Mouse (Mus musculus): Measurements from ENCODE around the gene Zbtb34. TPM values are rescaled to one million over a fixed set of nuclear protein-coding genes. Genes with fewer than 3 reads are reported as not detected.
A peak's percentile ranks its signal among the peaks of the same experiment; 100 is the strongest.

Zbtb34 gene
- polyA plus RNA-seq, 1 experiment from 2014 or later: 7.1 TPM

DNA sequence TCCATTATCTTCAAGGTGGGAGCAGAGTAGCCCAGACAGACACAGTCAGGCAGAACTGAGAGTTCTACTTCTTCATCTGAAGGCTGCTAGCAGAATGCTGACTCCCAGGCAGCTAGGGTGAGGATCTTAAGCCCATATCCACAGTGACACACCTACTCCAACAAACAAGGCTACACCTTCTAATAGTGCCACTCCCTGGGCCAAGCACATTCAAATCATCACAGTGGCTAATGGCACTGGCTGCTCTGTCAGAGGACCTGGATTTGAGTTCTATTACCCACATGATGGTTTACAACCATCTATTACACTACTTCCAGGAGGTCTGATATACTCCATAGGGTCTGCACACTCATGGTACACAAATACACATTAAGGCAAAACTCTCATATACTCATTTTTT is 38.1 kb downstream of the Zbtb34 start:
- H3K4me2 ChIP-seq (replicated peaks; ENCODE audit: low read depth, low read length): no peak overlapping the region
- no peaks in the 10 kb centered on the region for H3K27me3 ChIP-seq (ENCODE audit: insufficient read depth, low read length)
- H3K4me1 ChIP-seq (ENCODE audit: insufficient read depth, low read length): no peaks in the 10 kb centered on the region
- no peak overlapping the region for H3K9ac ChIP-seq (replicated peaks; ENCODE audit: low read length)
- ATAC-seq (ENCODE audit: low FRiP score, low TSS enrichment): no peak
- no peak overlapping the region for H3K4me3 ChIP-seq (ENCODE audit: low read length)
- peaks cover 10% of the 10 kb centered on the region; the same call in 1 of the 2 replicates for H3K9me3 ChIP-seq (ENCODE audit: low read length)
- H3K36me3 ChIP-seq (ENCODE audit: insufficient read depth, low read length): no peaks in the 10 kb centered on the region
- H3K27ac ChIP-seq (ENCODE audit: low read length): no peak overlapping the region

DNA sequence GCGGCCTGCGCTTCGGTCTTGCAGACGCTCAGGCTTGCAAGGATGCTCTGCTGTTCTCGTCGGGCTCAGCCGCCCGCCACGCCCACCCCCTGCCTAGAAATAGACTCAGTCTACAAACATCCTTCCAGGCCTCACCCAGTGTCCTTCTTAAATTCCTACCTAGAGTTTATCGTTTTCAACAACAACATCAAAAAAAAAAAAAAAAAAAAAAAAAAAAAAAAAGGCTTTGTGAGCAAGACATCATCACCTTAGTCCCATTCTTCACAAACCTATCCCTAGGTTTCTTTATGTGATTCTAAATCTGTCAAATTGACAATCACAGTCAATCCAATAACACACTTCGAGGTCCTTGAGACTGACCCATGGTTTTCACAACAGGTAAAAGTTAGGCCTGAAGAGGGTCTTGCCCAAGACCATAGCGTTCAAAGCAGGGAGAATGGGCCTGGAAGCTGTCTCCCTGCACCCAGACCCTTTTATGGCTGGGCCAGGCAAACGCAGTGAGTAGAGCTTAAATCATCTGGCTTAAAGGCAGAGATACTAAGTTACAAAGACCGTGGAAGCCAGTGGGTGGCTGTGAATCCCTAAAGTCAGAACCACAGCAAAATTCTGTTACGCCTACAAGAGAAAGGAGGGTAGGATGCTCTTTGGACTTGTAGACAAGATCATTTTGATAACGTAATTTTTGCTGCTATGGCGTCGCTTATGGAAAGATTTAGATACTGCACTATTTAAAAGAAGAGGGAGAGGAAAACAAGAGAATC is 59.3 kb downstream of the Zbtb34 start:
- Histone ChIP-seq H3K9me3 (ENCODE audit: low read length) (no peaks in the 10 kb centered on the region), H3K27ac (ENCODE audit: low read length) (no peak overlapping the region), H3K4me2 (replicated peaks; ENCODE audit: low read depth, low read length) (peak overlapping the region; percentile 67), H3K9ac (replicated peaks; ENCODE audit: low read length) (0 out of 2 replicates have a peak overlapping the region, but pooled peaks have one; percentile 31), H3K4me3 (ENCODE audit: low read length) (peak overlapping the region; percentile 76), H3K4me1 (ENCODE audit: insufficient read depth, low read length) (peaks cover 8% of the 10 kb centered on the region; the same call in 1 of the 2 replicates), H3K27me3 (ENCODE audit: insufficient read depth, low read length) (no peaks in the 10 kb centered on the region), H3K36me3 (ENCODE audit: insufficient read depth, low read length) (no peaks in the 10 kb centered on the region)
- WGBS: 31% methylated on average over 18 of the region's 18 CpGs
- no peak for ATAC-seq (ENCODE audit: low FRiP score, low TSS enrichment)

DNA sequence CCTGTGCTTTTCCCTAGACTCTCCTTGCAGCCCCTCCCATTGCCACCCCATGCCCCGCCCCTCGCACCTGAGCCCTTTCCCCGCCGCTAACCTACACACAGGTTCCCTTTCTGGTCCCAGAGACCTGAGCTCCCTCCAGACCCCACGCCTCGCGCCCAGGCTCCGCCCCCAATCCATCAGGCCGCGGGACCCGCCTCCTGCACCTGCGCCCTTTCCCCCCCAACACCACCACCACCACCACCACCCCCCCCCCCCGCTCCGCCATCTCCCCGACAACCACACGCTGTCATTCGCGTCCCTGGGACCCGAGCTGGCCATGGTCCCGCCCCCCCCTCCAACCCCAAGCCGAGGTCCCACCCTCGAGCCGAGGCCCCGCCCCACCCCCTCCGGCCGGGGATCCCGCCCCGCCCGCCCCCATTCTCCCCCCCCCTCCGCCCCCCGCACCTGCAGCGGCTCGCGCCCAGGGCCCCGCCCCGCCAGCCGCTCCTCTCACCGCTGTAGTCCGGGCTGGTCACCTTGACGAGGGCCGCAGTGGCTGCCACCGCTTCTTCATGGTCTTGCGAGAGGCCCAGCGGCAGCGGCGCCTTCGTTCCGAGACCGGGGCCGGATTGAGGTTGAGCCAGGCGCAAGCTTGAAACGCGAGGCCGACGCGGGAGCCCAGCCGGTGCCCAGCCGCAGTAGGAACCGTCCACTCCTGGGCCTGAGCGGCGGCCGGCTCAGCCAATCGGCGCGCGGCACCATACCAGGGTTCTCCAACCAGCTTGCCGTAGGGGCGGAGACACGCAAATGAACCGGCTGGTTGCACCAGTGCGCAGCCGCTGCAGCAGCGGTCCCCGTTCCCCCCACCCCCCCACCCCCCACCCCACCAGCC is 60.1 kb downstream of the Zbtb34 start, which contains the start of gene Ralgps1:
Gene Ralgps1 (minus strand): TSS at position 710 of the 871 bp plus-strand sequence.
- no peaks in the 10 kb centered on the region for H3K36me3 ChIP-seq (ENCODE audit: insufficient read depth, low read length)
- peak within 1 kb of the TSS; percentile 67 for H3K4me2 ChIP-seq (replicated peaks; ENCODE audit: low read depth, low read length)
- peak; percentile 99 for ATAC-seq (ENCODE audit: low FRiP score, low TSS enrichment)
- no peaks in the 10 kb centered on the region for H3K9me3 ChIP-seq (ENCODE audit: low read length)
- peak within 1 kb of the TSS; percentile 98 for H3K27ac ChIP-seq (ENCODE audit: low read length)
- peak within 1 kb of the TSS; percentile 76 for H3K4me3 ChIP-seq (ENCODE audit: low read length)
- no peaks in the 10 kb centered on the region for H3K27me3 ChIP-seq (ENCODE audit: insufficient read depth, low read length)
- peaks cover 8% of the 10 kb centered on the region; the same call in 1 of the 2 replicates for H3K4me1 ChIP-seq (ENCODE audit: insufficient read depth, low read length)
- peak within 1 kb of the TSS; percentile 81 for H3K9ac ChIP-seq (replicated peaks; ENCODE audit: low read length)
- WGBS: under 1% methylated on average over 43 of the region's 74 CpGs

DNA sequence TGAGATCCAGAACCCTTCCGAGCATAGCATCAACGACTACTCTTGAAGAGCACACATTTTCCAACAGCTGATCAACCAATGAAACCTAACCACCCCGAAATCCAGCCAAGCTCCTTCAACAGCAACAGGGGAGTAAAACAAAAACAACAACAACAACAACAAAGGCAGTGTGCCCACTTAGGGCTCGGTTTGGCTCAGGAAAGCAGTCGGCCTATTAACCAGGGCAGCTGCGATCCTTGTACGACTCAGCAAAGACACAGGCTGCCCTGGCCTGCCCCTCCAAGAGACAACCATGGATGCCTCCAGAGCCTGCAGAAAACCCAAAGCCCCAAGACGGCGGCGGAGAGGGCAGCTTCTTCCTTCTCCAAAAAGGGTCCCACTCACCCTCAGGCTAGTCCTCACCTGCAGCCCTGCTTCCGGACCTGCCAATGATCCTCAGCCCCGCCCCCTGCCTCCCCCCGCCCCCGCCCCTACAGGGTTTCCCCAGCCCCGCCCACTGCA is 60.8 kb downstream of the Zbtb34 start:
- 12% methylated on average over 14 of the region's 15 CpGs for WGBS
- H3K9ac ChIP-seq (replicated peaks; ENCODE audit: low read length): peak overlapping the region; percentile 55
- no peak; the same call in 1 of the 2 replicates for ATAC-seq (ENCODE audit: low FRiP score, low TSS enrichment)
- H3K9me3 ChIP-seq (ENCODE audit: low read length): no peaks in the 10 kb centered on the region
- H3K4me1 ChIP-seq (ENCODE audit: insufficient read depth, low read length): peaks cover 8% of the 10 kb centered on the region; the same call in 1 of the 2 replicates
- no peaks in the 10 kb centered on the region for H3K36me3 ChIP-seq (ENCODE audit: insufficient read depth, low read length)
- peak overlapping the region; percentile 76 for H3K4me3 ChIP-seq (ENCODE audit: low read length)
- peak overlapping the region; percentile 37; the same call in 1 of the 2 replicates for H3K27ac ChIP-seq (ENCODE audit: low read length)
- H3K4me2 ChIP-seq (replicated peaks; ENCODE audit: low read depth, low read length): peak overlapping the region; percentile 67
- H3K27me3 ChIP-seq (ENCODE audit: insufficient read depth, low read length): no peaks in the 10 kb centered on the region

DNA sequence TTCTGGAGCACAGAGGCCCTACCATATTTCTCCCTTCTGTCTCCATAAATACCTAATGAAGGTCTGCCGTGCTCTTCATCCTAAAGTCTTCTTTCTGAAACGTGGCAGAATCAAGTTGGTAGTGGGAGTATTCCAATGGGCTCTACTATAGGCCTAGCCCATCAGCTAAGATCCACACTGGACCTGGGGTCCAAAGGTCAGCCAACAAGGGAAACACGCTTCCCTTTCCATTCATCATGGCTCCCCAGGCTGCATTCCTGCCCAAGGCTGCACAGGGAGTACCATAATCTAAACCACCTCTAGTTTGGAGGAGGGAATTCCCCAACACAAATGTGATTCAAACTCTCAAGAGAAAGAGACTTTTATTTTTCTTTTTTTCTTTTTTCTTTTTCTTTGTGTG is 61.7 kb downstream of the Zbtb34 start:
- 73% methylated on average over 3 of the region's 3 CpGs for WGBS
- H3K4me2 ChIP-seq (replicated peaks; ENCODE audit: low read depth, low read length): no peak overlapping the region
- no peaks in the 10 kb centered on the region for H3K9me3 ChIP-seq (ENCODE audit: low read length)
- no peak overlapping the region for H3K27ac ChIP-seq (ENCODE audit: low read length)
- no peaks in the 10 kb centered on the region for H3K27me3 ChIP-seq (ENCODE audit: insufficient read depth, low read length)
- H3K4me1 ChIP-seq (ENCODE audit: insufficient read depth, low read length): peaks cover 8% of the 10 kb centered on the region; the same call in 1 of the 2 replicates
- no peak overlapping the region for H3K4me3 ChIP-seq (ENCODE audit: low read length)
- no peaks in the 10 kb centered on the region for H3K36me3 ChIP-seq (ENCODE audit: insufficient read depth, low read length)
- no peak for ATAC-seq (ENCODE audit: low FRiP score, low TSS enrichment)
- no peak overlapping the region for H3K9ac ChIP-seq (replicated peaks; ENCODE audit: low read length)

DNA sequence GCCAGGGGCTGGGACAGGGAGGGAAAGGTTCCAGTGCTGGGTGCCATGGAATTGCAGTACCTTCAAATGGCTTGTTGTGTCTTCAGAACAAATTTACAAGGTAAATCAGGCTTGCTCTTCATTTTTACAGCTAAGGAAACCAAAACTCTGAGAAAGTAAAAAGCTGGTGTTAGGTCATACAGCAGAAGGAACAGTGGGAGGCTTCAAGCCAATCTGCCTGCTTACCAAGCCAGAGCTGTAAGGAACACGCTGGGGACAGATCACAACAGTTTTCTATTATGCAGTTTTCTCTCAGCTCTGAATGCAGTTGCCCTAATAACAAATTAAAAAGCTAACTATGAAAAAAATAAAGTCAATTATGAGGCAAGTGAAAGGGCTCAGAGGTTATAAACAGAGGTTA is 62.6 kb downstream of the Zbtb34 start:
- 88% methylated on average over 1 of the region's 1 CpGs for WGBS
- no peaks in the 10 kb centered on the region for H3K36me3 ChIP-seq (ENCODE audit: insufficient read depth, low read length)
- ATAC-seq (ENCODE audit: low FRiP score, low TSS enrichment): no peak
- no peaks in the 10 kb centered on the region for H3K27me3 ChIP-seq (ENCODE audit: insufficient read depth, low read length)
- peaks cover 8% of the 10 kb centered on the region; the same call in 1 of the 2 replicates for H3K4me1 ChIP-seq (ENCODE audit: insufficient read depth, low read length)
- H3K4me3 ChIP-seq (ENCODE audit: low read length): no peak overlapping the region
- no peak overlapping the region for H3K4me2 ChIP-seq (replicated peaks; ENCODE audit: low read depth, low read length)
- no peak overlapping the region for H3K9ac ChIP-seq (replicated peaks; ENCODE audit: low read length)
- H3K27ac ChIP-seq (ENCODE audit: low read length): no peak overlapping the region
- no peaks in the 10 kb centered on the region for H3K9me3 ChIP-seq (ENCODE audit: low read length)

DNA sequence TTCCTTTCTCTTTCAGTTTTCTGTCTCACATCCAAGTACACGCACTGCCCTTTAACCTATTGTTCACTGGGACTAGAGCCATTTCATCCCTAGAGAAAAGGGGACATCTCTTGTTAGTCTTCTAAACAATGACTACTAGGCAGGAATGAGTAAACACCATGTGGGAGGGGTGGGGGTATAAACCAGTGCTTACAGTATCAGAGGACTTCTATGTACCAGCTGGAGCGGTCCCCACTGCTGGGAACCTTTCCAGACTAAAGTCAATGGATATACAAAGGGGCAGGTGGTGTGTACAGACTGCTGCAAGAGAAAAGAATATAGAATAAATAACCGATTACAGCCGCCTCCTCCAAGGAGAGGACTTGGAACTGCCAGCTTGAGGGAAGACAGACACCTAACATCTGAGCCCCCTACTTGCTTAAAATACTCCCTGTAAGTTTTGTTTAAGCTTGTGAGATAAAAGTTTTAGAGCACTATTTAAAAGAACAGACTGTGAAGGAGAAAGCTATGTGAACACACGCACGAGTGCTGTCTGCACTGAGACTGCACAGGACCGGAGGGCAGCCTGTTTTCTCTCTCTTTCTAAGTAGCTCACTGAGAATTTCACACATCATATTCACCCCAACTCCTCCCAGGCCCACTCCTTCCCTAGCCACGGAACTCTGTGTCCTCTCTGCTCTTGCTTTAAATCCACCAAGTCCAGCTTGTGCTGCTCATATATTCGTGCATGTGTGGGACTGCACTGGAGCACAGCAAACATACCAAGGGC is 65.2 kb downstream of the Zbtb34 start:
- H3K4me2 ChIP-seq (replicated peaks; ENCODE audit: low read depth, low read length): no peak overlapping the region
- no peak overlapping the region for H3K27ac ChIP-seq (ENCODE audit: low read length)
- H3K9me3 ChIP-seq (ENCODE audit: low read length): no peaks in the 10 kb centered on the region
- WGBS: 77% methylated on average over 9 of the region's 9 CpGs
- no peaks in the 10 kb centered on the region for H3K27me3 ChIP-seq (ENCODE audit: insufficient read depth, low read length)
- H3K4me1 ChIP-seq (ENCODE audit: insufficient read depth, low read length): peaks cover 10% of the 10 kb centered on the region; the same call in 1 of the 2 replicates
- H3K36me3 ChIP-seq (ENCODE audit: insufficient read depth, low read length): no peaks in the 10 kb centered on the region
- H3K9ac ChIP-seq (replicated peaks; ENCODE audit: low read length): no peak overlapping the region
- H3K4me3 ChIP-seq (ENCODE audit: low read length): no peak overlapping the region
- no peak for ATAC-seq (ENCODE audit: low FRiP score, low TSS enrichment)

DNA sequence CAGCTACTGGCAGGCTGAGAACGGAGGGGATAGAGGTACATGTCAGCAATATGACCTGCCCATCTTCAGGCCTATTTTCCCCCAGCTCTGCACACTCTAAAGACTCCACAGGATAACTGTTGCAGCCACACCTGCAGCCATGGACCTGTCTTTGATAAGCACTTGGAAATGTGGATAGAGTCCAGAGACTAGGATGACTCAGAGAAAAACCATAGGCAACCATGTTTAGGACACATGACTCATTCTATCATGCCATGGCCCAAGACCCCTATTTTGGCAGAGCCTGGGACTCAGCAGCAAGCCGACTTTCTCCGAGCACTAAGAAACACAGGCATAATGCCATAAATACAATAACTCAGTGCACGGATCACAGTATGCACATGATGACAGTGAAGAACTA is 66.5 kb downstream of the Zbtb34 start:
- WGBS: 95% methylated on average over 4 of the region's 4 CpGs
- no peak for ATAC-seq (ENCODE audit: low FRiP score, low TSS enrichment)
- H3K27ac ChIP-seq (ENCODE audit: low read length): no peak overlapping the region

DNA sequence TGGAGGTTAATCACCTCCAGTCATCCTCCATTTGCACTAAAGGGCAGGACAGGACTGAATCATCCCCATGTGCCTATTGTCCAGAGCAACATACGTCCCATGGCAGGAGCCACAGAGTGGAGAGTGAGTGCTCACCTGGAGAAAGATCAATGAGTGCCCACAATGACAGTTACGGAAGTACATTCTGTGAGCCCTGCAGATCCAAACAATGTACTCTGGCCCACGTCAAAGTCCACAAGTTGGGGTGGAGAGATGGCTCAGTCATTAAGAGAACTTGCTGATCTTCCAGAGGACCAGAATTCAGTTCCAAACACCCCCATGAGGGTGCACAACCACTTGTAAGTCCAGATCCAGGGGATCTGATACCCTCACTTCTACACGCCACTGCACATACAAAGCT is 67.2 kb downstream of the Zbtb34 start:
- no peaks in the 10 kb centered on the region for H3K27me3 ChIP-seq (ENCODE audit: insufficient read depth, low read length)
- H3K9ac ChIP-seq (replicated peaks; ENCODE audit: low read length): no peak overlapping the region
- H3K36me3 ChIP-seq (ENCODE audit: insufficient read depth, low read length): no peaks in the 10 kb centered on the region
- WGBS: 79% methylated on average over 4 of the region's 4 CpGs
- H3K9me3 ChIP-seq (ENCODE audit: low read length): no peaks in the 10 kb centered on the region
- H3K4me2 ChIP-seq (replicated peaks; ENCODE audit: low read depth, low read length): no peak overlapping the region
- H3K4me1 ChIP-seq (ENCODE audit: insufficient read depth, low read length): peaks cover 5% of the 10 kb centered on the region
- no peak overlapping the region for H3K27ac ChIP-seq (ENCODE audit: low read length)
- ATAC-seq (ENCODE audit: low FRiP score, low TSS enrichment): no peak
- no peak overlapping the region for H3K4me3 ChIP-seq (ENCODE audit: low read length)

More for the DNA sequence above, 66.5 kb downstream of the Zbtb34 start:
- H3K36me3 ChIP-seq (ENCODE audit: insufficient read depth, low read length): no peaks in the 10 kb centered on the region
- peaks cover 5% of the 10 kb centered on the region for H3K4me1 ChIP-seq (ENCODE audit: insufficient read depth, low read length)
- no peak overlapping the region for H3K4me3 ChIP-seq (ENCODE audit: low read length)
- H3K4me2 ChIP-seq (replicated peaks; ENCODE audit: low read depth, low read length): no peak overlapping the region
- H3K27me3 ChIP-seq (ENCODE audit: insufficient read depth, low read length): no peaks in the 10 kb centered on the region
- H3K9ac ChIP-seq (replicated peaks; ENCODE audit: low read length): no peak overlapping the region
- H3K9me3 ChIP-seq (ENCODE audit: low read length): no peaks in the 10 kb centered on the region
